Mouse (Mus musculus): ENCODE data around the gene Vwa5a. TPM values are rescaled to one million over a fixed set of nuclear protein-coding genes. Genes with fewer than 3 reads are reported as not detected.

The Vwa5a gene
- total RNA-seq (2021) = 1 to 10 TPM; 7.9 to 8.0 TPM

DNA sequence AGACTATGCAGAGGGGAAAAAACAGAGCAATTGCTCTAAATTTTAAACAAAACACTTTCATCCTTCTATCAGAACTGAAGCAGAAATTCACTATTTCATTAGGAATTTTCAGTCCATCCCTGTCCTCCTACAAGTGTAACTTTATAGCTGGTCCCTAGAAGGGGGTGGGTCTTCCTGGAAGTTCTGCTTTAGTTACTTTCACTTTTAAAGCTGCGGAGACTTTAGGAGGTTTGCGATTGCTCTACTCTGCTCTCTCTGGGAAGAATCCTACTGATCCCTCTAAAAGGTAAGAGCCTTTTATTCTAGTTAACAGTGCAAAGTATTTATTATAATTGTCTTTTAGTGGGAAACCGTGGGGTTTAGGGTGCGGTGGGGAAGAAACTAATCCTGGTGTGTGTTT, at the start of gene Vwa5a:
TSS of gene Vwa5a (plus strand) at position 167 of the 400 bp plus-strand sequence.
- DNase-seq (ENCODE audit: low spot score in 2 of 2) = no peak
- intact Hi-C loops (cut with DNase I) = no loop called here

- intact Hi-C loops (cut with DNase I) = no loop called here
- DNase-seq (ENCODE audit: low spot score in 2 of 2) = no peak
These were observed 45.2 kb upstream of the Vwa5a start for GRCm38 (mm10) chr9:38672887-38673286.

GRCm38 (mm10) chr9:38674501-38674900, 43.6 kb upstream of the Vwa5a start, which contains the start of gene Olfr918:
Olfr918 (minus strand) TSS chr9:38674601.
- no peak for DNase-seq (ENCODE audit: low spot score in 2 of 2)
- intact Hi-C loops (cut with DNase I) = no loop called here

DNA sequence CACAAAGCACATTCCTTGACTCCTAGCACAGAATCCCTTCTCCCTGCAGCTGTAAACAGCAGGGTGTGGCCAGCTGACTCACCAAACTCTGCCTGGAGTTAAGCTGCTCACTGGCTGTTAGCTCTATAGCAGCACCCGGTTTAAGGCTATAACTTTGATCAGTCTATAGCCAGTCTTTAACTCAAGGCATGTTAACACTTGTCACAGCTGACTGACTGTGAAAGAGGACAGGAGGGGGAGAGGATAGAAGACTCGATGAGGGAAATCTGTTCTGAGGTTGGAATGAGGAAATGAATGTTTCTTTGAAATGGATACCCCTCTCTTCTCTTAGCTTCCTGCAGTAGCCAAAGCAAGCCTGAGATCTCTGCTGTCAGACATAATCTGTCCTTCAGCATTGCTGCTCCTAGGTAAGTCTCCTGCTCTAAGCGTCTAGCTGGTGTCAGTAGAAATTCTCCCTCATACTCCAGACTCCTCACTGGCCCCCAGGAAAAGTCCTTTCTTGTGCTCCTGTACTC, 916 bp downstream of the Vwa5a start:
- intact Hi-C loops (cut with DNase I) = no loop called here
- DNase-seq (ENCODE audit: low spot score in 2 of 2) = no peak

GRCm38 (mm10) chr9:38724044-38724443, 6.0 kb downstream of the Vwa5a start:
- intact Hi-C loops (cut with DNase I) = no loop called here

GRCm38 (mm10) chr9:38728218-38728617, 10.2 kb downstream of the Vwa5a start:
- DNase-seq (ENCODE audit: low spot score in 2 of 2) = no peak
- intact Hi-C loops (cut with DNase I) = no loop called here

More at GRCm38 (mm10) chr9:38724044-38724443, 6.0 kb downstream of the Vwa5a start:
- no peak for DNase-seq (ENCODE audit: low spot score in 2 of 2)

DNA sequence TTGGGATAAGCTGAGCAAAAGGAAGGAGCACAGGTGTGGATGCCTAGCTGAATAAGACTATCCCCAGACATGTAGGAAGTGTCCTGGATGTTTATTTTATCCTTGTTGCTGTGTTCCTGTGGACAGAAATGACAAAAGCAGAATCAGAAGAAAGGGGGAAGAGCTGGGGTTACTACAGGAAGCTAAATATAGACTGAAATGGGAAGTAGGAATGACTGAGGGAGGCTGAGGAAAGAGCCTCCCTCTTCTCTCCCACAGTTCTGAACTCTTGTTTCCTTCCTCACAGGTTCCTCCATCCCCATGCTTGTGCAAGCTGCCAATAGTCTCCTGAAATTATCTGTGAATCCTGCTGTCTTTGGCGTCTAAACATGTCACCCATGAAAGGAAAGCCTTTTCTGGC, 23.3 kb downstream of the Vwa5a start:
- no peak for DNase-seq (ENCODE audit: low spot score in 2 of 2)
- intact Hi-C loops (cut with DNase I) = no loop called here

GRCm38 (mm10) chr9:38744619-38745315, 26.7 kb downstream of the Vwa5a start:
- intact Hi-C loops (cut with DNase I) = no loop called here

DNA sequence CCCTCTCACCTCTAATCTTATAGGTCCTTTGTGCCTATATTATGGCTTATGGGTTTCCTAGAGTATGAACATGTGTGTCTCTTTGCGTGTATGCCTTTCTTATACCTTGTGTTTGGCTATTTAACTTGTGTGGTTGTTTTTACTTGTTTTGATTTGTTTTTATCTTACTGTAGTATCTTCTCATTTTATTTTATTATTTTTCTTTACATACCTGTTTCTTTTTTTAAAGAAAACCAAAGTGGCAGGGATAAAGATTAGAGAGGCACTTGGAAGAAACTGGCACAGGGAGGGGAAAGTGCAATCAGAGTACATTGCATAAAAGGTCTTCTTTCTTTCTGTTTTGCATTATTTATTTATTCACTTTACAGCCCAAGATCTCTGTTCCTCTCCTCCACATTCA, 33.9 kb downstream of the Vwa5a start, which contains the start of gene Olfr920:
TSS of gene Olfr920 (plus strand) at position 301 of the 400 bp plus-strand sequence.
- DNase-seq (ENCODE audit: low spot score in 2 of 2) = no peak
- intact Hi-C loops (cut with DNase I) = no loop called here

More at GRCm38 (mm10) chr9:38744619-38745315, 26.7 kb downstream of the Vwa5a start:
- DNase-seq (ENCODE audit: low spot score in 2 of 2) = no peak

- DNase-seq (ENCODE audit: low spot score in 2 of 2) = no peak
- intact Hi-C loops (cut with DNase I) = no loop called here
These were observed 54.7 kb downstream of the Vwa5a start, which contains the start of gene Olfr921 for GRCm38 (mm10) chr9:38772768-38773167. Olfr921 (plus strand) TSS chr9:38773068.

DNA sequence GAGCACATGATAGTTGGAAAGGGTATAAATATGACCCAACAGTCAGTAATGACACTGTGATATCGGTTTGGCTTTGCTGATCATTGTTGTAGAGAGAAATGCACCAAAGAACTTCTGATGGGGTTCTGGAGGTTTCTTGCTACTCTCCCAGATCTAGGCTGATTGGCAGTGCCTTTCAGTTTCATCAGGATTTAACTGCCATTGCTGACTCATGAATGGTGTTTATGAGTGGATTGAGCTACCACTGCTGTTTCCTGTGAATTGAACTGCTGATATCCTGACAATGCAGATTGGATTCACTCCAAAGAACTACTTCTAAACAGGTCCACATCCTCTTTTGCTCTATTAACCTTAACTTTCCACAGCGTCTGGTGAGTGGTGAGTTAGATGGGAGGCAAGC, 74.6 kb downstream of the Vwa5a start:
- intact Hi-C loops (cut with DNase I) = no loop called here
- DNase-seq (ENCODE audit: low spot score in 2 of 2) = no peak

Other genes with a start within 250 kb of the Vwa5a start
- not detected for gene Olfr905, start 247.2 kb upstream of the Vwa5a start, total RNA-seq (2021)
- gene Olfr906, start 231.2 kb upstream of the Vwa5a start, total RNA-seq (2021) = not detected
- gene Olfr907, start 222.5 kb upstream of the Vwa5a start, total RNA-seq (2021) = not detected
- not detected for gene Olfr911-ps1, start 196.7 kb upstream of the Vwa5a start, total RNA-seq (2021)
- not detected for gene Olfr910, start 180.4 kb upstream of the Vwa5a start, total RNA-seq (2021)
- not detected for gene Olfr912, start 138.1 kb upstream of the Vwa5a start, total RNA-seq (2021)
- not detected for gene Olfr913, start 125.5 kb upstream of the Vwa5a start, total RNA-seq (2021)
- gene Olfr914, start 113.2 kb upstream of the Vwa5a start, total RNA-seq (2021) = not detected
- gene Olfr916, start 58.4 kb upstream of the Vwa5a start, total RNA-seq (2021) = not detected
- not detected for gene Olfr917, start 52.4 kb upstream of the Vwa5a start, total RNA-seq (2021)
- not detected for gene Olfr918, start 43.7 kb upstream of the Vwa5a start, total RNA-seq (2021)
- gene Olfr919, start 14.6 kb upstream of the Vwa5a start, total RNA-seq (2021) = not detected
- gene Olfr920, start 34.0 kb downstream of the Vwa5a start, total RNA-seq (2021) = under 1 TPM in 1 of 2 experiments, not detected in 1; 0.11 TPM
- not detected for gene Olfr921, start 54.8 kb downstream of the Vwa5a start, total RNA-seq (2021)
- not detected for gene Olfr922, start 96.3 kb downstream of the Vwa5a start, total RNA-seq (2021)
- not detected for gene Olfr923, start 108.3 kb downstream of the Vwa5a start, total RNA-seq (2021)
- not detected for gene Olfr924, start 126.2 kb downstream of the Vwa5a start, total RNA-seq (2021)
- gene Olfr26, start 136.8 kb downstream of the Vwa5a start, total RNA-seq (2021) = not detected
- not detected for gene Olfr926, start 158.9 kb downstream of the Vwa5a start, total RNA-seq (2021)
- not detected for gene Olfr930, start 211.5 kb downstream of the Vwa5a start, total RNA-seq (2021)

All from left cerebral cortex, postnatal 36 days (tissue).